Mouse (Mus musculus) ovary, postnatal 10 days (tissue): ENCODE data around the gene Itih3.

ENCODE experiments used
- DNase-seq: peaks from one replicate; pipeline ENCODE4 v3.0.0; 2022; ENCODE audit warnings: low spot score

Gene Itih3

GRCm38 (mm10) chr14:30902628-30903027 lies 20.9 kb downstream of the Itih3 start:
- no peak for DNase-seq

GRCm38 (mm10) chr14:30899972-30900371 lies 23.6 kb downstream of the Itih3 start:
- no peak for DNase-seq

- DNase-seq: no peak
Measured at GRCm38 (mm10) chr14:30888271-30888732, 35.3 kb downstream of the Itih3 start.

GRCm38 (mm10) chr14:30886204-30886603 lies 37.4 kb downstream of the Itih3 start, which contains the start of gene Itih4:
Gene Itih4 (plus strand): TSS chr14:30886476.
- DNase-seq: no peak

GRCm38 (mm10) chr14:30885298-30885697 lies 38.3 kb downstream of the Itih3 start:
- no peak for DNase-seq

- no peak for DNase-seq
Measured at GRCm38 (mm10) chr14:30881718-30882108, 41.8 kb downstream of the Itih3 start.

- no peak for DNase-seq
Measured at GRCm38 (mm10) chr14:30880811-30881717, 42.5 kb downstream of the Itih3 start.

GRCm38 (mm10) chr14:30880251-30880650 lies 43.3 kb downstream of the Itih3 start:
- no peak for DNase-seq

- no peak for DNase-seq
Measured at GRCm38 (mm10) chr14:30879794-30880193, 43.8 kb downstream of the Itih3 start.

- DNase-seq: no peak
Measured at GRCm38 (mm10) chr14:30878958-30879571, 44.5 kb downstream of the Itih3 start, which contains the start of gene Mustn1. Gene Mustn1 (plus strand): TSS chr14:30879200.

- no peak for DNase-seq
Measured at GRCm38 (mm10) chr14:30877827-30878226, 45.7 kb downstream of the Itih3 start.

- no peak for DNase-seq
Measured at GRCm38 (mm10) chr14:30876451-30876850, 47.1 kb downstream of the Itih3 start.

- no peak for DNase-seq
Measured at GRCm38 (mm10) chr14:30875955-30876354, 47.6 kb downstream of the Itih3 start.

GRCm38 (mm10) chr14:30875130-30875865 lies 48.3 kb downstream of the Itih3 start:
- no peak for DNase-seq

GRCm38 (mm10) chr14:30874095-30874700 lies 49.4 kb downstream of the Itih3 start:
- no peak for DNase-seq

- no peak for DNase-seq
Measured at GRCm38 (mm10) chr14:30870206-30871147, 53.1 kb downstream of the Itih3 start.

- DNase-seq: no peak
Measured at GRCm38 (mm10) chr14:30869391-30869801, 54.2 kb downstream of the Itih3 start.

GRCm38 (mm10) chr14:30868826-30869225 lies 54.7 kb downstream of the Itih3 start:
- no peak for DNase-seq

GRCm38 (mm10) chr14:30867042-30867441 lies 56.5 kb downstream of the Itih3 start:
- peak; percentile 51 for DNase-seq

GRCm38 (mm10) chr14:30865311-30865710 lies 58.2 kb downstream of the Itih3 start:
- DNase-seq: no peak

- no peak for DNase-seq
Measured at GRCm38 (mm10) chr14:30862368-30862767, 61.2 kb downstream of the Itih3 start.
